Mouse (Mus musculus) heart, postnatal 14 days (tissue): ENCODE data around the gene Krt24. TPM values are rescaled to one million over a fixed set of nuclear protein-coding genes. Genes with fewer than 3 reads are reported as not detected.
"Not testable (repeated sequence)": the region's sequence is repeated elsewhere in the genome, so short reads cannot be mapped to it uniquely, and the experiment has no call there.

Source experiments
- DNase-seq, 2 experiments: peaks; one replicate each; pipeline ENCODE4 v3.0.0; 2021 to 2022
- intact Hi-C: fragments of 180-260 bp; cut with DNase I; formaldehyde crosslinking; loops from one replicate; pipeline ENCODE4 v1.15.1; 2025
- total RNA-seq, 2 experiments: library from RNA; stranded (reverse); gene quantifications; 2 replicates each; pipeline ENCODE4 v1.2.3; 2021

Gene Krt24
- total RNA-seq, 2 experiments from 2014 or later, result not detected

DNA sequence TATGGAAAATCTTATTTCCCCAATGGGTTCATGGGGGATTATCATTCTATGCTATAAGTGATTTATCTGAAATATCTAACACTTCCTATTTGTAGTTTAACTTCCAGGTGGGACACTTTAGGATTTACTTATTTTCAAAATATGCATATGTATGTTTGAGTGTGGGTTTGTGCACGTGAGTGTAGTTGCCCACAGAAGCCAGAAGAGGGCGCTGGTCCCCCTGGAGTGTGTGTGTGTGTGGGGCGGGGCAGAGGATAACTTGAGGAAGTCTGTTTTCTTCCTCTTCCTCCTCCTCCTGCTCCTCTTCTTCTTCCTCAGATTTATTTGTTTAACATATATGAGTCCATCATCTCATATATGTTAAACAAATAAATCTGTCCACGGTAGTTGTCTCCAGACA is 28.8 kb downstream of the Krt24 start:
- intact Hi-C loops, result no loop called here
- DNase-seq, result no peak

DNA sequence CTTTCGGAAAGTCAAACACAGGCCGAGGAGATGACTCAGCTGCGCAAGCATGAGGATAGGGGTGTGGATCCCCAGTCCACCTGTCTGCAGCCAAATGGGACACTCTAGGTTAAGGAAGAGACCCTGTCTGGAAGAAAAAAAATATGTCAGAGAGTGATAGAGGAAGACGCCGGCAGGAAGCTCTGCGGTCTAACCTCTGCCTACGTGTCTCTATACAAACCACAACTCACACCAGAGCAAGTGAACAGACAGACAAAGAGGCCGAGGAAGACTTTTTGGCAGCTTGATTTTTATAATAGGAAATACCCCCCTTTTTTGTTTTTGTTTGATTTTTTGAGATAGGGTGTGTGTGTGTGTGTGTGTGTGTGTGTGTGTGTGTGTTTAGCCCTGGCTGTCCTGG is 29.7 kb downstream of the Krt24 start:
- no peak for DNase-seq
- intact Hi-C loops, result no loop called here

DNA sequence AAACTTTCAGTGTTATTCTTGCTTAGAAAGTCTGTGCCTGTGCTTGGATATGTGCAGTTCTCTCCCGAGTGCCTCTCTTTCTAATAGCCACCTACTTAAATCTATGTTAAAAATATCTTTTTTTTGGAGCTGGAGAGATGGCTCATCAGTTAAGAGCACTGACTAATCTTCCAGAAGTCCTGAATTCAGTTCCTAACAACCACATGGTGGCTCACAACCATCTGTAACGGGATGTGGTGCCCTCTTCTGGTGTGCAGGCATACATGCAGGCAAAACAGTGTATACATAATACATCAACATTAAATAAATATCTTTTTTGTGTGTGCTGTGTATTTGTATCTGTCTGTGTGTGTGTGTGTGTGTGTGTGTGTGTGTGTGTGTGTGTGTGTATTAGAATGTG is 31.2 kb downstream of the Krt24 start:
- intact Hi-C loops, result no loop called here
- DNase-seq, result no peak

DNA sequence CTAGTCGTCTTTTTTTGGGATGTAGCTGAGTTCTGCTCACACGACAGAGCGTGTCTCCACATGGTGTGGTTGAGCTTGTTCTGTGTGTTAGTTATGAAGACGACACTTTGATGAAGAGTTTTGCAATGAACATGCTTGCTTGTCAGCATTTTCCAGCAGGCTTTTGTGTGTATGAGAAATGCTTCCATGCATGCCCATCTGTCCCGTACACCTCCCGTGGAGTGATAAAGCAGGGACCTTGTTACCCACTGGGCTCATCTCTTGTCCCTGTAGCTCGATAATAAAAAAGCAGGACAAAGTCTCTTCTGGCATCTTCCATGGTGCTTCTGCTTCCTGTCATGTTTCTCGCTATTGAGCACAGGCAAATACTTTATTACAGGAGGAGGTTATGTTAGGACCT is 32.4 kb downstream of the Krt24 start:
- intact Hi-C loops, result no loop called here
- DNase-seq, result no peak

DNA sequence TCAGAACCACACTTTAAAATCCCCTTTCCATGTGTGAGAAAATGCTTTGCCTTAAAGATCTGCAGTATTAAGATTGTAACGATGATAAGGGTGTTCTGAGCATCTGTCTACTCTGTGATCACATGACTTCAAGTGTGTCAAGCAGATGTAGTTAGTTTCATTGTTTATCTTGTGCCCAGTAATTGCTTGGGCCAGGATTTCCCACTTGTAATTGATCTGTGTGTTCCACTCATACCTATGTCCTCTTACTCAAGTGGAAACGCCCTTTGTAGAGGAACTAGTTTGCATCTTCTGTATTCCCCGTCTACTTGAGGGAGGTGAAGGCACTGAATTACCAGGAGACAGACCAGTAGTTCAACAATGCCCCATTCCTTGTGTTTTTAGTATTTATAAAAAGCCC is 34.4 kb downstream of the Krt24 start:
- intact Hi-C loops, result no loop called here
- no peak for DNase-seq

DNA sequence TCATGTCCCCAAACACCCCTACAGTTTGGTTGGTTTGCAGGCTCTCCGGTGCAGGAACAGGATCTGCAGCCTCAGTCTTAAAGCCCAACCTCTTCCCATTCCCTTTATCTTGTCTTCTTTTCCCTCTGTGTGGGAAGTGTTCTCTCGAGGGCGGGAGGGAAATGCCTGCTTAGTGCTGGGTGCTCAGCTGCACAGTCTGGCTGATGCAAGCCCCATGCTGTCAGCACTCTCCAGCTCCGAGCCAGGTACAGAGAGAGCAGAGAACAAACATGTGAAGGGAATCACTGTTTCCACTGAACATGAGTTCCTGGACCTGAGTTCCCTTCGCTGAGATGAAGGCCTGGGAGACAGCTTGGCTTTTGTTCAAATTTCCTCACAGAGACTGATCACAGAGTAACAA is 34.8 kb downstream of the Krt24 start:
- intact Hi-C loops, result no loop called here
- DNase-seq, result no peak

DNA sequence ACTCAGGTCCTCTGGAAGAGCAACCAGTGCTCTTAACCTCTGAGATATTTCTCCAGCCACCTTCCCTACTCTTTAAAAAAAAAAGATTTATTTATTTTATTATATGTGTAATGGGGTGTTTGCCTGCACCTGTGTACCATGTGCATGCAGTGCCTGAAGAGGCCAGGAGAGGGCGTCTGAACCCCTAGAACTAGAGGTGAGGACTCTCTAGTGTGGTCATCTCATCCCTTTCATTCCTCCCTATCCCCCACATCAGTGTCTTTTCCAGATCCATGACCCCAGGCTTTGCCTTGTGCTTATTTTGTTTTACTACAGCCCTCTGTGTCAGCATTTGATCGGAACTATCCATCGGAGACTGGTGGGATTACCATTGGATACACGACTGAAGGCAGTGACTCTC is 35.9 kb downstream of the Krt24 start:
- intact Hi-C loops, result loop anchor here (5.0 kb wide), 1 partner anchor 43 kb away; no protein-coding TSS in a partner anchor
- DNase-seq, result peak in 1 of 2 experiments; percentile 26

DNA sequence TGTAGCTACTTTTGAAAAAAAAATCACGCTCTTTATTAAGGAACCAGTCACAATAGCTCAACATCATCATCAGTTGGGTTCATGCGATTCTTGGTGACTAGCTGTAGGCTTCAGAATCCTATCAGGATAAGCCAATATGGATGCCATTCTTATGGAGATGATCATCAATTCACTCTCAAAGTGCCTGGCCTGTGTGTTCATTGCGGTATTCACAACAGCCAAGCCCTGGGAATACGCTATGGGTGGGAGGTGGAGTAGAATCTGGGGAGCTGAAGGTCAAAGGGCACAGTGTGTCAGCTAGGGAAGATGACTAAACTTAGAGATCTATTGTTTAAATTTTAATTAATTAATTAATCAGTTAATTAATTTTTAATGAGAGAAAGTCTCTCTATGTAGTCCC is 37.1 kb downstream of the Krt24 start:
- no peak for DNase-seq
- intact Hi-C loops, result loop anchor here (5.0 kb wide), 1 partner anchor 44 kb away; no protein-coding TSS in a partner anchor

DNA sequence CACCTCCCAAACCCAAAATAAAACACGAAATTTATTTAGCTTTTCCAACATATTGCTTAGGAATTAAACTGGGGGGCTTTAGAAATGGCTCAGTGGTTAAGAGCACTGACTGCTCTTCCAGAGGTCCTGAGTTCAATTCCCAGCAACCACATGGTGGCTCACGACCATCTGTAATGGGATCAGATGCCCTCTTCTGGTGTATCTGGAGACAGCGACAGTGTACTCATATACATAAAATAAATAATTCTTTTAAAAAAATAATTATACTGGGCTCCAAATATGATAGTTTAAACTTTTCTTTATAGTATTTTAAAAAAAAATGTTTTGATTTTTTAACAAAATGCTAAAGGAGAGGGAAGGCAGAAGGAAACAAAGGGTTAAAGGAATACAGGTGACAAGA is 40.5 kb downstream of the Krt24 start:
- intact Hi-C loops, result loop anchor here (5.0 kb wide), 2 partner anchors 37 to 52 kb away; no protein-coding TSS in a partner anchor
- DNase-seq, result not testable (repeated sequence)

DNA sequence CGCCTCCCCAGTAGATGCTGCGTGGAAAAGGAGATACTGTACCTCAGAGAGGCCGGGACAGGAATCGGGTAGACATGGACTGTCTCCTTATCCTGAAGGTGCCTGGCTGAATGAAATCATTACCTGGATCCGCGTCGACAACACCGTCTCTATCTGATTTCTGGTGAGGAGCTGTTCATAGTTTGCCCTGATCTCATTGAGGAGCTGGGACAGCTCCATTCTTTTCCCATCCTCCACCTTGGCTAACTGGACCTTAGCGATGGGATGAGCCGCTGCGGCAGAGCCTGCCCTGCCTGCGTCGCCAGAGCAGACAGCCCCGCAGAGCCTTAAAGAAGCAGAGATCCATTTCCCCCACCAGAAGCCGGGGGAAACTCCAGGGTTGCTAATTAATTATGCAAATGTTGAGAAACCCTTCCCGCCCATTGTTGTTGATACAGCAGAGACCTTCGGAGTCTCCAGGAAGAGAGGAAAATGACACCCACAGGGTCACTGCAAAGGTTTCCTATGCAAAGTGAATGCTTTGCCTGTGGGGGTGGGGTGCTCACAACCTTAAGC is 41.2 kb downstream of the Krt24 start, which contains the start of gene Krt222:
Krt222 (minus strand) TSS at position 266 of the 555 bp plus-strand sequence.
- DNase-seq, result peak; percentile 15 to 33
- intact Hi-C loops, result loop anchor here (5.0 kb wide), 2 partner anchors 37 to 52 kb away; no protein-coding TSS in a partner anchor

DNA sequence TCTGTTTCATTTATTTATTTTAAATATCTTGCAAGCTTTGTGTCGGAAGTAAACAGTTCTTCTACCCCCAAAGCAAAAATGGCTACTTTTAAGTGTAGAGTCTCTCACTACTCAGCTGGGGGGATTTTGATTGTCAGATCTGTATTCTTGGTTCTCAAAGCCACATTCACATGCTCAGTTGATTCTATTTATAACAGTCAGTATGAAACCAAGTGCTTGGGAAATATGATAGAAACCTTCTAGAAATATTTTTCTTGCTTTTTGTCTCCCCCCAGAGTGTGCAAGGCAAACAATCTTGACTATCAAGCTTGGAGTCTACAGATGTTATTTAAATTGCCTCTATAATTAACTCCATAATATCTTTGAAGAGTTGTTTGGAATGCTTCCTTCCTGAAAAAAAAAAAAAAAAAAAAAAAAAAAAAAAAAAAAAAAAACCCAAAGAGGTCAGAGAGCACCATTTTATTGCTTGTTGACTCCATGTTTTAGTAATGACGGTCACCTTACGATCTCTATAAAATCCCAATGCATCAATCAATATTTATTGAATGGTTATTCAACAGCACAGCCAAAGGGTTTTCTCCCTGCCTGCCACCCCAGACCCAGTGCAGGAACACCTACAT is 41.8 kb downstream of the Krt24 start:
- no peak for DNase-seq
- intact Hi-C loops, result loop anchor here (5.0 kb wide), 2 partner anchors 36 to 51 kb away; no protein-coding TSS in a partner anchor

DNA sequence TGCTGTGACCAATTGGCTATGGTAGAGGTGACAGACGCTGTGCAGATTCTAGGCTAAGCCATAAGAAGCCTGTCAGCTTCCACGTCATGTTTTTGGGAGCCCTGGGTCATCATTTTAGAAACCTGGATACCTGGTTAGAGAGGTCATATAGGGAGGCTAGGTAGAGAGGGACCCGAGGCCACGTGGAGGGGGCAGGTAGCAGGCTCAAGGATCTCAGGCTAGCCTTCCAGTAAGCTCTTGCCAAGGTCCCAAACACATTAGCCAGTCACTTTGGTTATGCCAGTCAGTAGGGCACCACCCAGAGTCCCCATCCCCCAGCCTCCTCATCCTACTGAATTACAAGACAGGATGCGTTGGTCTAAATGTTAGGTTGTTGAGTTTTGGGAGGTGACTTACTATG is 43.0 kb downstream of the Krt24 start:
- intact Hi-C loops, result loop anchor here (5.0 kb wide), 2 partner anchors 35 to 50 kb away; no protein-coding TSS in a partner anchor

DNA sequence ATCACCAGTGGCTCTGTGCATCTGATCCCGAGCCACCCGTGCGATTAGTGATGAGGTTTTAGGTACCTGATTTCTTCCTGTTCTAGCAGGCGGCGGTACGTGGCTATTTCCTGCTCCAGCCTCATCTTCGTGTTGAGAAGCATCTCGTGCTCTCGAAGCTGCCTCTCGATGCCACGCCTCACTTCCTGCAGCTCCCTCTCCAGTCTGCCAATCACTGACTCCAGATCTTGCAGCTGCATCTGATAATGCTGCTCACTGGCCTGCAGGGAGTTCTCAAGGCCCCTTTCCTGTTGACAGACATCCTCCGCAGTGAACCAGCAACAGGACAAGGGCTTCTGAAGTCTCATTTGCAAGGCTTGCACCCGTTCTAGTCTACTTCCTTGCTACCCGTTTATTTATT is 46.6 kb downstream of the Krt24 start:
- no peak for DNase-seq
- intact Hi-C loops, result no loop called here

More for the DNA sequence above, 43.0 kb downstream of the Krt24 start:
- DNase-seq, result no peak

DNA sequence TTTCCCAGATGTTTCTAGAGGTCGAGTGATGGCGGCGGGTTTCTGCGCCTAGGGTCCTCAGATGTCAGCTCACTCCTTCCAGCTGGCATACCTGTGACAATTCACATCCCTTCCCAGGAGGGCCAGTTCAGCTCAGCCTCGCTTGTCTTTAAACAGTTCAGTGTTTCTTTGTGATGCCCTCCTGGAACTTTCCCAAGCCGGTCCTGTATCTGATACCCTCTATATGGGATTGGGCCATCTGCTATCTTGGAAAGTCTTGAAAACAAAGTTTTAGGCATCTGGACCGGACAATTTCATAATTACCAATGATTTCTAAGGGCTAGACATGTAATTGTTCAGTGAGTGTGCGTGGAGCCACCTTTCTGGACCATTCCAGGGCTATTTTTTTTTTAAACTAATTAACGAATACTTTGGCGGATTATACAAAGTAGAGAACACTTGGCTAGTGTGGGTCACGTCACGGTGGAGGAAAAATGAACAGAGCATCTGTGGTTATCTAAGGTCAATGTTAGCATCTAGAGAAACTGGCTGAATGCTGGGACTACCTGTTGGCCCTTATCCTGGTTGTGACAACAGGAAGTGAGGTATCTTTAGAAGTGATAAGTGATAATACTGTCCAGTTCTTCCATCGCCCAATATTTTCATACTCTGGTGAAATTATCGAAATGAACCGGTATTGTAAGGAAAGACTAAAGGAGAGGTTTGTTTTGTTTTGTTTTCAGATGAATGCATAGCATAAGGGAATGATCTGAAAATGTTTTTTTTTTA is 53.8 kb downstream of the Krt24 start:
- DNase-seq, result no peak
- intact Hi-C loops, result no loop called here

DNA sequence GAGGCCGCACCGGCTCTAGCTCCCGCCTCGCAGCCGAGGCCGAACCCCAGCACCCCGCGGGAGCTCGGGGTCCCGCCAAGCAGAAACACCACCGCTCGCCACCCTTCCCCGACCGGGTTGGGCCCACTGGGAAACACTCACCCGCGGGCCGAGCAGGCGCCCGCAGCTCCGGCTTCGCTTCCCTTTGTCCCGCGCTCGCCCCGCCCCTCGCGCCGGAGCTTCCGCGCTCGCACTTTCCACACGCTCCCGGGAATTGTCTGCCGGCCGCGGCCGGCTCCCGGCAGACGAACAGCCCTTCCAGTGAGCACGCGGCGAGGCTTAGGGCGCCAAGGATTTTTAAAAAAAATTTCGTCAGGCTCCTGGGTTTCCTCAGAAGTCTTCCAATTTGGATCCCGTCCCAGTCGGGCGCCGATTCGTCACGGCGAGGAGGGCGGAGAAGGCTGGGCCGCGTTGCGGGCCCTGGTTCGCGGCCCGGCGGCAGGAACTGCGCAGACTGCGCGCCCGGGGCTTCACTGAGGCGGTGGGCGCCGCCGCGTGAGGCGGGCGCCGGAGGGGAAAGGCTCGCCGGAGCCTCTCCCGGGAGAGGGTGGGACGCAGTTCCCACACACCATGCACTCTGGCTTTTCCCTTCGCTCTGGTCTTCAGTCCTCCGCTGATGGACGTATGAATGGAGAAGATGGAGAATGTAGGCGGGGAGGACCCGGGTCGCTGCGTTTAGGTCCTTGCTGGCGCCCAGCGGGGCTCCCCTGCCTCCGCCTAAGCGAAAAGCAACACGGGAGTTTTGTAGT is 54.6 kb downstream of the Krt24 start, which contains the start of gene Smarce1:
Smarce1 (minus strand) TSS at position 757 of the 788 bp plus-strand sequence.
- intact Hi-C loops, result no loop called here
- DNase-seq, result peak; percentile 85 to 87

Other genes with a start within 250 kb of the Krt24 start
- 100 to 1,000 TPM; 125 to 129 TPM for gene Igfbp4, start 244.0 kb downstream of the Krt24 start, total RNA-seq
- under 1 TPM in 1 of 2 experiments, not detected in 1; 0.15 TPM for gene Tns4, start 196.0 kb downstream of the Krt24 start, total RNA-seq
- gene Ccr7, start 130.2 kb downstream of the Krt24 start, total RNA-seq, result under 1 TPM; 0.45 to 0.80 TPM
- gene Smarce1, start 54.2 kb downstream of the Krt24 start, total RNA-seq, result 10 to 100 TPM; 49.2 to 55.7 TPM
- gene Krt222, start 41.2 kb downstream of the Krt24 start, total RNA-seq, result 10 to 100 TPM; 22.2 to 26.2 TPM
- not detected for gene Krt25, start 37.7 kb upstream of the Krt24 start, total RNA-seq
- not detected for gene Krt26, start 52.7 kb upstream of the Krt24 start, total RNA-seq
- not detected for gene Krt27, start 65.8 kb upstream of the Krt24 start, total RNA-seq
- gene Krt28, start 89.6 kb upstream of the Krt24 start, total RNA-seq, result not detected
- 1 to 10 TPM; 4.6 to 8.9 TPM for gene Krt10, start 104.1 kb upstream of the Krt24 start, total RNA-seq
- gene Krt12, start 137.0 kb upstream of the Krt24 start, total RNA-seq, result not detected
- gene Krt20, start 152.9 kb upstream of the Krt24 start, total RNA-seq, result under 1 TPM; 0.14 to 0.22 TPM
- gene Krt23, start 207.9 kb upstream of the Krt24 start, total RNA-seq, result not detected
- not detected for gene Krt39, start 236.1 kb upstream of the Krt24 start, total RNA-seq